Mouse (Mus musculus) T-helper 2 cell (primary cell): ENCODE data around the gene Rnf10.
"Not testable (repeated sequence)": the region's sequence is repeated elsewhere in the genome, so short reads cannot be mapped to it uniquely, and the experiment has no call there.

Experiments
- in situ Hi-C: fragments of 300-600 bp; cut with MboI, MseI; formaldehyde crosslinking; loops from one replicate; pipeline ENCODE4 v1.15.1; 2025; ENCODE audit warnings: high pct_unique_total_duplicates

The Rnf10 gene

DNA sequence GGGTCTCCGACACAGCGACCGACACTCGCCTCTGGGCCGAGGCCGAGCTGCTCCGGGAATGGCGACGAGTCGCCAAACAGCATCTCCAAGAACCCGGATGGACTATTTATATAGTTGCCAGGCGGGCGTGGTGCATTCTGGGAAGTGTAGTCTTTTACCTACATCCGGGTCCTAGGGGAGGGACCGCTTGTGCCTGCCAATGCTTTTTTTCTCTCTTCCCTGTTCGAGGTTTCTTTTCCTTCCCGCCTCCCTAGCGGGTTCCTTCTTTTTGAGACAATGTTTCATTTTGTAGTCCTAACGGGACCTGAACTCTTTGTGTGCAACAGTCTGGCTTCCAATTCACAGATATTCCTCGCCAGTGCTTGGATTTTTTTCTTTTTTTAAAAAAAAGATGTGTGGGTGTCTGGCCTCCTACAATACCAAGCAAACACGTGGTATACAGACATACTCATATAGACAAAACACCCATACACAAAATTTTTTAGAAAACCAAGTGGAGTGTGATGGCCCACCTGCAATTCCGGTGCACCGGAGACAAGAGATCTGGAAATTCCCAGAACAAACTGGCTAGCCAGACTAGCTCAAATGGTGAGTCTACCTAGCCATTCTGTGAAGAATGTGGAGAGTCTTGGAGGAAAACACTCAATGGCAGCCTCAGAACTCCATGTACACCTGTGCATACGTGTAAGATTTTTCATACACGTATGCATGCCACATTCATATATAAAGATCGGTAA, at the start of gene Rnf10:
Gene Rnf10 (minus strand): TSS at position 87 of the 737 bp plus-strand sequence.
- in situ Hi-C loops, result no loop called here

DNA sequence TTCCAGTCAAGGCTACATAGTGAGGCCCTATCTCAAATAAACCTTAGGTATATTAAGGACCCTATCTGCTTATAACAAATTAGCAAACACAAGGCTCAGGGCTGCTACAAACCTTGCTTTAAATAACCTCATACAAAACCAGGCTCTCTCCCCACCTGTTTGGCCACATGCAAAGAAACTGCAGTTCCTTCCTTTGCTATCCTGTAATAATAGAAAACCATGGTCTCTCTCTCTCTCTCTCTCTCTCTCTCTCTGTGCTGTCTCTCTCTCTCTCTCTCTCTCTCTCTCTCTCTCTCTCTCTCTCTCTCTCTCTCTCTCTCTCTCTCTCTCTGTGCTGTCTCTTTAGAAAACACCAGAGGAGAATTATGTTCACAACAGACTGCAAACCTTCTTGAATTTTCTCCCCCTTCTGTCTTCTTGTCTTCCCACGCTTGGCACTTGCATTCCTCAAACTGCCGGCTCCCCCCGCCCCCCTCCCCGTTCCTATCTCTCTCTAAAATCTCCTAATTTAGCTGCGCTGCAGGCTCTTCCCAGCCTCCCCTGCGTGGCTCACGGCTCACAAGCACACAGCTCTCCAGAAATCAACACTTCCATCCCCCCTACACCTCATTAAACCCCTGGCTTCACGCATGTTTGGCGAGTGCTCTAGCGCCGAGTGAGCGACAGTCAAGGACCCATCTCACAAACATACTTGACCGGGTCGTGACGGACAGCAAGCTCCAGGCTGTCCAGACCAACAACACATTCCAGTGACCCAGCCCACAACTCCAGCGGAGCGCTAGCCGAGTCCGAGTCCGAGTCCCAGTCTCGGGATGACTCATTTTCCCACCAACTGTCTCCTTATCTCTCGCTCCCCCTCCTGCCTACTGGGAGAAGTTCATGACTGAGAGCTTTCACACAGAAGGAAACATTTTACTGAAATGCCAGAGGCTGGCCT, 46.6 kb upstream of the Rnf10 start:
- in situ Hi-C loops, result no loop called here

DNA sequence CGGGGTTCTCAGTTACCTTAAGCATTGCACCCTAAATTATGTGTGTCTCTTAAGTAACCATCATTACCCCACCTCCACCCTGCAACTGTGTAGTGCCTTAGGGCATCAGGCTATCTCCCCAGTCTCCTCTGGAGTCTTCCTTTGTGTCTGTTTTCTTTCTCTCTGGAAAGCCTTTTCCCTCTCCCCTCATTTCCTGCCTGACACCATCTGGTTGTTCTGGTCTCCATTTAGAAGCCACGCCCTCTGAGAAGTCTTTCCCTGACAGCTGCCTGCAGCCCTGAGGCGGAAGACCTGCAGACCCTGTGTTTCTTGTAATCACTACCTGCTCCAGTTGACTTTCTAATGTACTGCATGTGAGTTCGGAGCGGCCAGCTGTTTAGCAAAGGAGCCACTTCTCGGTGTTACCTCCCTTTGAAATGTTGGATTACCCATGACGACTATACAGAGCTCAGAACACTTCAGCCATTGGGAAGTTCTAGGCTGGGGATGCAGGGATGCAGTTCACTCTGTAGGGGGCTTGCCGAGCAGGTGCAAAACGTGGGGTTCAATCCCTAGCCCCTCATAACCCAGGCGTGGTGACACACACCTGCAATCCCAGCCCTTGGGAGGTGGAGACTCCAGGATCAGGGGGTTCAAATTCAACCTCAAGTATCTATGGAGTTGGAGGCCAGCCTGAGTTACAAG, 45.1 kb upstream of the Rnf10 start:
- in situ Hi-C loops, result no loop called here

DNA sequence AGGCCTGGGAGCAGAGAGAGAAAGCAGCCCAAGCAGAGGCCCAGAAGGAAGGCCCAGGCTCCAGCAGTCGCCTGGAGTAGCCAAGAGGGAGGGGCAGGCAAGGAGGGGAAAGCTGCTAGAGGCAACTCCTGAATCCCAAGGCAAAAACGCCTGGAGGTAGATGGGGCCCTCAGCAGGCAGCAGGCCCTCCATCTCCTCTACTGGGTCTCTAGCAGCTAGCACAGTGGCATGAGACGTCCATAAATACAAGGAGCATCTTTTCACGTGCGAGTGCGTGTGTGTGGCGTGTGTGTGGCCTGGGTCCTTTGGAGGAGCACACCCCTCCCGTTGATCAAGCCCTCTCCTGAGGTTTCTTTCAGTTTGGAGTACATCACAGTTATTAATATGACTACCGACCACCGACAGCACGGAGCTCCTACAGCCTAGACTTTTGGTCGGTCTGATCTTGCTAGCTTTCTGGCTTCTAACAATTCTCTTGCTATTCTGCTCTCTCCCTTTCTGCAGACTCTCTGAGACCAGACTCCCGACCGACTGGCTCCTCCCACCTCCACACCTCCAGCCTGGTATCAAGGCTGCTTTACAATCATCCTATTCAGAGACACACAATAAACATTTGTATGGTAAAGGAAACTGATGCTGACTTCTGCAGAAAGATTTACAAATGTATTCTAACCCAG, 44.4 kb upstream of the Rnf10 start:
- in situ Hi-C loops, result no loop called here

DNA sequence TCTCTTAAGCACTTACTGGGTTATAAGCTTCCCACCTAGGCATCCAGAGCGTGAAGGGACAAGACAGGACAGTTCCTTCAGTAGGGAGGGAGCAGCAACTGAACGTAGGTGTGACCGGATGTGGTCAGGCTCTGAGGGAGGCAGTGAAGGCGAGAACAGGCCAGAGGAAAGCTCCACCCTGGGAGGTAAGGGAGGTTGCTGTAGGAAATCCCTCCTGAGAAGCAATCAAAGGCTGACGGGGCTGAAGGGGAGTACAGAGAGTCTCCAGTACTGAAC, 40.9 kb upstream of the Rnf10 start:
- in situ Hi-C loops, result no loop called here

DNA sequence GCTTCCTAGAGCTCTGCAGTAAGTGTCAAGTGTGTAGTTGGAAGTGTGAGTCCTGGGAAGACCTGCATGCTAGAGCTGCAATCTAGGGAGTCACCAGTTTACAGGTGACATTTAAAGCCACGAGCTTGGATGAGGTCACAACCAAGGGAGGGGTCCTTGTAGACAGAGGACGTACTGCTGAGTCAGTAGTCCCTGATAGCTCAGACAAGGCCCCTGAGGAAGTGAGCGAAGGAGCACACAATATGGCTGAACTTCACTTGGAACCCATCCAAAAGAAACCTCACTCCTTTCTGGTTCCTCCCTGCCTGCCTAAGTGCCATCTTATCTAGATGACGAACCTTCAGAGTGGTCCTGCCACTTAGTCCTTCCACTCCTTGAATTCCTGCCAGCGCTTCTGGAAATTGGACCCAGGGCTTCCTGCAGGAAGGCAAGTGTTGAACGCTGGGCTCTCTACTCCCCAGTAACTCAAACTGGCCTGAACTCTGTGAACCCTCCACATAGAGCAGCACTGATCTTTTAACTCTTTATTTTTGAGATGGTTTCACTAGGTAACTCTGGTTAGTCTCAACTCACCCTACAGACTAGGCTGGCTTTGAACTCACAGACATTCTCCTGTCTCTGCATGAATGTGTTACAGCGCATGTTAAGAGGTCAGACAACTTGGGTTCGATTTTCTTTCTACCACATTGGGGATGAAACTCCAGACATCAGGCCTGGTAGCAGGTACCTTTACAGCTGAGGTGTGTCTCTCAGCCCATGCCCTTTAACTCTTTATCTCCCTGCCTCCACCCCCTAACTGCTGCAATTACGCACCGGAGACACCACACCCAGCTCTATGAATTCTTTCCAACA, 40.3 kb upstream of the Rnf10 start:
- in situ Hi-C loops, result no loop called here

DNA sequence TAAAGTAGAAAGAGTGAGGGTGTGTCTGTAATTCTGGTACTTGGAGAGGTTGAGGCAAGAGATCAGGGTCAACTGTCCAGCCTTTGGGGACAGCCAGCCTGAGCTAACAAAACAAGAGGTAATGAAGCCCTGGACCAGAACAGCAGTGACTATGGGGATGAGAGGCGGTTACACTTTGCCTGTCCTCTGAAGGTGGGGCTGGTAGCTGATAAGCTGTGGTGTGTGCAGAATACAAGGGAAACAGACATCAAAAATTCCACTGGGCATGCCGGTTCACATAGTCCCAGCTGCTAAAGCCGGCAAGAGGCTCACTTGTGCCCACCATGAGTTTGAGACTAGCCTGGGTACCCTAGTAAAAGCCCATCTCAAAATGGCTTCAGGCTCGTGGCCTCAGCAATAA, 39.7 kb upstream of the Rnf10 start:
- in situ Hi-C loops, result no loop called here

DNA sequence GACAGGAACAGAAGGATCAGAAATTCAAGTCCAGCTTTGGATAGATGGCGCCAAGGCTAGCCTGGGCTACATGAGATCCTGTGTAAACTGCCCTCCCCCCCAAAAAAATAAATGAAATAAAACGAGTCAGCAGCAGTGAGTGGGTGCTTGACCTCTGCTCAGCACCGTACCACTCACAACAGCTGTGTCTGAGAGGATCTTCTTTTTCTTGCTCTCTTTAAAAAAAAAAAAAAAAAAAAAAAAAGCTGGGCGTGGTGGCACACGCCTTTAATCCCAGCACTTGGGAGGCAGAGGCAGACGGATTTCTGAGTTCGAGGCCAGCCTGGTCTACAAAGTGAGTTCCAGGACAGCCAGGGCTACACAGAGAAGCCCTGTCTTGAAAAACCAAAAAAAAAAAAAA, 29.5 kb upstream of the Rnf10 start:
- in situ Hi-C loops, result not testable (repeated sequence)

DNA sequence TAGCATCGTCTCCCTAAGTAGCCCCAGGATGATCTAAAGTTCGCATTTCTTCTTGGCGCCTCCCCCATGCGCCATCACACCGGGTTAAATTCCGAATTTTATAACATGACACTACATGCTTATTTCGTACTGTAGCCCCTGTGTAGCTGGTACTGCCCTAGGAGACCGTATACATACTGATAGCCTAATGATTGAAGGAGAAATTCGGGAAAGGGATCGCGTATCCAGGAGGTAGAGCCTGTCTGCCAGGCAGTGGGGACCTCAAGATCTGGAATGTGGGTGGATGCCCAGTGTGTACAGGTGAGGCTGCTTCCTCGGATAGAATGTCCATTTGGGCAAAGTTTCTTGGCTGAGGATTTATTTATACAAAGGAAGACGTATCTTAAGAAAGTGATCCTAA, 28.9 kb upstream of the Rnf10 start:
- in situ Hi-C loops, result no loop called here

DNA sequence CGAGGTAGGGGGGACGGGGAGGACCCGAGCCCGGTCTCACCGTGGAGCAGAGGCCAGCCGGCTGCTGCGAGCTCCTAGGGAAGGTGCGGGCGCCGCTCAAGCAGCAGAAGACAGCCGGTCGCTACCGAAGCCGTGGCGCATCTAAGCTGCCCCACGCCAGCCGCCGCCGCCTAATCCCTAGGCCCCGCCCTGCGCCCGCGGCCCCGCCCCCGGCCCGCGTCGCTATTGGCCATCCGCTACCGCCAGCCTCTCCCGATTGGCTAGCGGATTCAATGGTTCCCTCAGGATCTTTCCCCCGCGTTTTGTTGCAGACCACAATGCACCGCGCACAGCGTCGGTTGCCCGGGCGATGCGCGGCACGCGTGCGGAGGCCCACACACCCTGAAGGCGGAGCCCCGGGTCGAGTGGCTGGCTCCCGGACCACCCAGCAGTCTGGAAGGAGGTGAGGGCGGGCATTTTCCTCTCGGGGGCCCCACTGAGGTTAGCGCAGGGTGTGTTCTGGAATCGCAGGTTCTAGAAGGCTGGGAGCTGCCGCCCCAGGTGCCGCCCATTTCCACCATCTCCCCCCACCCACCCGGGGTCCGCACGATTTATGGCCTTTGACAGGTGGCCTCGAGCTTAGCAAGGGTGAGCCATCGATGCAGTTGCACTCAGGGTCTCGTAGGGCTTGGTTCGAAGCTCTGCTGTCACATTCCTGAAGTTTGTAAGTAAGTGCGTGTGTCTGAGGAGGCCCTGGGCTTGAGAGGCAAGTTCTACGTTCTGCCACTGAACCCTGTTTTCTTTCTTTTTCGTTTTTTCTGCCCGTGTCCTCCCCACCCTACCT, 28.3 kb upstream of the Rnf10 start, which contains the start of gene Dynll1:
Gene Dynll1 (minus strand): TSS at position 208 of the 823 bp plus-strand sequence.
- in situ Hi-C loops, result no loop called here

DNA sequence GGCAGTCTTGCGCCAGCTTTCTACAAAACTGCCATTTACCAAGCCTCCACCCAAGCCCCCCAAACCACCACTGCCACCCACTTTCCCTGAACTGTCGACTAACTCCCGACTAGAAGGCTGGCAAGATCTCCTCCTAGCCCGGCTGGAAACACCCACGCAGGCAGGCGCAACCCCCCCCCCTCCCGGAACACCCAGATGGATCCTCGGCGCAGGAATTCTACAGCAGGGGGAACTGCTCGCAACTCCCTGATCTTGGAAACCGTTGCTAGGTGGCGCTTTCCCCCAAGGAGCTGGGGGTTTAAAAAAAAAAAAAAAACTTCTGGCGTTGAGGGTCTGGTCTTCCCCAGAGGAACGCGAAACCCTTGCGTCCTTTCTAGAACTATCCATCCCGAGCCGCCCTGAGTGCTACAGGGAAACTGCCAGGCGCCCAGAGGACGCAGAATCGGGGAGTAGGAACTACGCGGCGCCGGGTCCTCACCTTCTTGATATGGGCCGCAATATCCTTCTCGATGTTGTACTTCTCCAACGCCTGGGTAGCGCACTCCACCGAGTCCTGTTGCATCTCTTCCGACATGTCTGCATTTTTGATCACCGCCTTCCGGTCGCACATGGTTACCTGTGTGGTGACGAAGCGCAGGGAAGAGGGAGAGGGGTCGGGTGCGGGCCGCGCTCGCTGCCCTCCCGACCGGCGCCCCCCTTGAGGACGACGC, 27.5 kb upstream of the Rnf10 start:
- in situ Hi-C loops, result no loop called here

DNA sequence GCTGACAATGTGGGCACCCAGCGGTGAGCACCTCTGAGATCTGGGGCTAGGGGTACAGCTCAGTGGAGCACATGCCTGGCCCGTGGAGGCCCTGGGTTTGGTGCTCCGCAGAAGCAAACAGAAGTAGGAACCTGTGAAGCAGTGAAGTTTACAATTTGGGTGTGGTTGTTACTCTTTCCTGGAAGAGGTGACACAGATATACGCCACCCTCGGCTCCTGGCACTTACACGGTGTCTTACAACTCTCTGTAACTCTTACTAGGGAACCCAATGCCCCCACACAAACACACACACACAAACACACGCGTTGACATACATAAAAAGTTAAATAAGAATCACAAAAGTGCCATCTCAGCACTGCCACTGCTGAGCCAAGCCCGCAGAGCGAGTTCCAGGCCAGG, 23.6 kb upstream of the Rnf10 start:
- in situ Hi-C loops, result no loop called here

DNA sequence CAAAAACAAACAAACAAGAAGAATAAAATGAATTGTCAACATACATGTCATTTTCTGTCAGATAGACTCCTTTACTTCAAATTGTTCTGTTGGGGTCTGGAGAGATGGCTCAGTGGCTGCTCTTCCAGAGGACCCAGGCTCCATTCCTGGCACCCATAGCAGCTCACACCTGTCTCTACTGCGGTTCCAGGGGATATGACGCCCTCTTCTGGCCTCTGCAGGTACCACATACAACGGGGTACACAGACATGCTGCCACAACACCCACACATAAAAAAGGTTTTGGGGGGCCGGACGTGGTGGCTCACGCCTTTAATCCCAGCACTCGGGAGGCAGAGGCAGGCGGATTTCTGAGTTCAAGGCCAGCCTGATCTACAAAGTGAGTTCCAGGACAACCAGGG, 21.5 kb upstream of the Rnf10 start:
- in situ Hi-C loops, result no loop called here

DNA sequence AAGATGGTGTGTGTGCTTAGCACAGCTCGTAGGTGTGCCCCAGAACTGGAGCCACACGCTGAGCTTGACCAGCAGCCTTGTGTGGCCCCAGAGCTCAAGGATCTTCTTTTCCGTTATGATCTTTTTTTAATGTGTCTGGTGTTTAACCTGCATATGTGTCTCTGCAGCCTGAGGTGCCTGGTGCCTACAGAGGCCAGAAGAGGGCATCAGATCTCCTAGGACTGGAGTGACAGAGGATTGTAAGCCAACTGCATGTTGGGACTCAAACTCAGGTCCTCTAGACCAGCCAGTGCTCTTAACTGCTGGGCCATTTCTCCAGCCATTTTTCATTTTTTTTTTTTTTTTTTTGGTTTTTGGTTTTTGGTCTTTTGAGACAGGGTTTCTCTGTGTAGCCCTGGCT, 12.0 kb upstream of the Rnf10 start:
- in situ Hi-C loops, result no loop called here

DNA sequence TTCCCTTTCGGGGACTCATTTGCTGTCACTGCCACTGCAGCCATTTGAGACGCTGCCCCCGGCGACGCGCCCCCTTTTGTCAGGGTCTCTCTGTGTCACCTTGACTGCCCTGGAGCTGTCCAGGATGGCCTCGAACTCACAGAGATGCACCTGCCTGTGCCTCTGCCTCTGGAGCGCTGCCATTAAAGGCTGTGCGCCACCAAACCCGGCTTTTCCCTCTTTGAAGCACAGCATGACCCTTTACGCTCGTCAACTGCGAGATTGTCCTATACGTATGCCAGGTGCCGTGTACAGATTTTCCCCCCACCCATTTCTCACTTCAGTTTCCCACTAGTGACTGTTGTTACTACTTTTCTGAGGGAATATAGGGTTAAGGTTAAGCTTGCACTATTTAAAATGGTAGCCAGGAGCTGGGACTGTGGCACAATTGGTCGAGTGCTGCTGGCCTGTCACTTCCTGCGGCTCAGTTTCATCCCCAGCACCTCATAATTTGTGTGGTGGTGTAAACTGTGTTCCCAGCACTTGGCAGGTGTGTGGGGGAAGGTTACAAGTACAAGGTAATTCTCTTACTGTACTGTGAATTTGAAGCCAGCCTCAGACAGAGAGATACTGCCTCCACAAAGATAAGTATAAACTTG, 7.5 kb upstream of the Rnf10 start:
- in situ Hi-C loops, result no loop called here

DNA sequence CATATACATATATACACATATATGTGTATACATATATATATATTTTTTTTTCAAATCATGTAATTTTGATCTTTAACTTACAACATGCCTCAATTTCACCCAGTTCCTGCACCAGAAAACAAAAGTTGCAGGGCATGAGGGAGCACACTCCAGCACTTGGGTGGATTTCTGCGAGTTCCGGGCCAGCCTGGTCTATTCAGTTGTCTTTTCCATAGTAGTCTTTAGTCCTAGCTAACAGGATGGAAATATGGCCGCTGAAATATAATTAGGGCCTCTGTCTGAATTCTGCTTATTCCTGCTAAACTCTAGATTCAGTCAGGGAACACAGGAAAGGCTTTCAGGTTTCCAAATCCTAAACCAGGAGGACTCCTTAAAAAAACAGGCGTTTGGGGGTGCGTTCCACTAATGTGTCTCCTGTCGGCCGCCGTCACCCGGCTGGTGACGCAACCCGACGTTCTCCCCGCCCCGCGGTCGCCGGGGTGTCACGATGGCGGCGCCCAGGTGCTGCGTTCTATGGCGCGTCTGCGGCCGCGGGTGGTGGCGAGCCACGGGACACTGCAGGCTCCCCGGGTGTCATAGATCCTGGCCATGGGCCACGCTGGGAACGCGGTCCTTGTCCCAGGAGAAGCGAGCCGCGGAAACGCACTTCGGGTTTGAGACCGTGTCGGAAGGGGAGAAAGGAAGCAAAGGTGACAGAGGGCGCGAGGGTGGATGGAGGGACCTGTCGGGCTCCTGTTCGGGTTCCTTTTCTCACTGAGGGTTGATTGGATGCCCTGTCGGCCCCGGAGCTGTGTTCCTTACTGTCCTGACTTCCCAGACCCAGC, 6.7 kb upstream of the Rnf10 start, which contains the start of gene Coq5:
Gene Coq5 (plus strand): TSS at position 441 of the 824 bp plus-strand sequence.
- in situ Hi-C loops, result loop anchor here (5.0 kb wide), 1 partner anchor 68 kb away; the partner anchor contains the start of gene Cox6a1

DNA sequence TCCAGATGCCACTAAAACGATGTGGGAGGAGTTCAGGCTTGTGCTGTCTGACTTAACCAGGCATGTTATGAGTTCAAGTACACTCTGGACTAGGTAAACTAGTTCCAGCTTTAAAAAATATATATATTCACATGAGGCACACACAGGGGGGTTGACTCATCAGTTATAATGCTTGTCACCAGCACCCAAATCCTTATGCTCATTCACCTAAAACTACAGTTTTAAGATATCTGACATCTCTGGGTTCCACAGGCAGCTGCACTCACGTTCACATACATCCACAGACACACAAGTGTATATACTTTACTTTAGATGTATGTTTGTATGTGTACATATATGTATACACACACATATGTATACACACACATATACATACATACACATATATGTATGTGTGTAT, 6.1 kb upstream of the Rnf10 start:
- in situ Hi-C loops, result loop anchor here (5.0 kb wide), 1 partner anchor 69 kb away; the partner anchor contains the start of gene Cox6a1

DNA sequence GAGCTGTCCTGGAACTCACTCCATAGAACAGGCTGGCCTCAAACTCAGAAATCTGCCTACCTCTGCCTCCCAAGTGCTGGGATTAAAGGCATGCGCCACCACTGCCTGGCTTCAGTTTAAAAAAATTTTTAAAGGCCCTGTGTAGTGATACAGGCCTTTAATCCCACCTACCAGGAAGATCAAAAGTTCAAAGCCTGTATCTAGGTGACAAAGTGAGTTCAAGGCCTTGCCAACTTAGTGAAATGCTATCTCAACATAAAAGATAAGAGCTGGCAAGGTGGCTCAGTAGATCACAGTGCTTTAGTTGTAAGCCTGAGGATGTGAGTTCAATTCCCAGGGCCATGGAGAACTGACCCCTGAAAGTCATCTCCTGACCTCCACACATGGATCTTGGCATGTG, 5.4 kb upstream of the Rnf10 start:
- in situ Hi-C loops, result loop anchor here (5.0 kb wide), 1 partner anchor 69 kb away; the partner anchor contains the start of gene Cox6a1
